Mouse (Mus musculus) CH12.LX (cell line): ENCODE data around the gene Hoxa9. TPM values are rescaled to one million over a fixed set of nuclear protein-coding genes. Genes with fewer than 3 reads are reported as not detected.

Experiments
- DNase-seq: peaks from one replicate; pipeline ENCODE4 v3.0.0-alpha.2; 2013; ENCODE audit errors: extremely low read depth
- H3K27ac ChIP-seq: 2 replicates; pipeline ENCODE4 v1.5.1; 2012; ENCODE audit warnings: low read depth, mild to moderate bottlenecking, control low read depth, moderate library complexity; ENCODE audit not compliant: insufficient read depth
- H3K27me3 ChIP-seq: replicated peaks from 2 replicates; pipeline ENCODE3; 2012; ENCODE audit warnings: inconsistent platforms
- H3K36me3 ChIP-seq, 2 experiments: replicated peaks in 1 of 2; 2 replicates each; pipeline versions ENCODE3 to v1.6.1; 2012; ENCODE audit warnings: inconsistent platforms in 1 of 2, low read length in 1 of 2, mild to moderate bottlenecking in 1 of 2, mixed read lengths in 1 of 2, moderate library complexity in 1 of 2; ENCODE audit not compliant: control insufficient read depth in 1 of 2, insufficient read depth in 1 of 2
- H3K4me1 ChIP-seq, 2 experiments: 2 replicates each; pipeline ENCODE4 v1.6.1; 2012; ENCODE audit warnings: inconsistent platforms in 1 of 2, moderate library complexity in 1 of 2; ENCODE audit not compliant: insufficient read depth in 2 of 2, control insufficient read depth in 1 of 2
- H3K4me2 ChIP-seq: 2 replicates; pipeline ENCODE4 v1.6.1; 2012; ENCODE audit warnings: low read depth, mild to moderate bottlenecking, control low read depth; ENCODE audit not compliant: poor library complexity, insufficient read depth, severe bottlenecking
- H3K4me3 ChIP-seq, 3 experiments: fragments of 150-350 bp in 1 of 3; sonication (generic) in 1 of 3; replicated peaks in 1 of 3; 2 replicates each; pipeline versions ENCODE3 to v1.5.1; 2011 to 2012; ENCODE audit warnings: low read depth in 2 of 3, low read length in 2 of 3, mild to moderate bottlenecking in 2 of 3, moderate library complexity in 2 of 3, control low read depth in 1 of 3, improper control_type of control experiment in 1 of 3, inconsistent platforms in 1 of 3, mixed read lengths in 1 of 3; ENCODE audit not compliant: poor library complexity in 1 of 3
- H3K79me2 ChIP-seq: replicated peaks from 2 replicates; pipeline ENCODE4 v1.6.1; 2012; ENCODE audit warnings: mild to moderate bottlenecking, moderate library complexity; ENCODE audit not compliant: control insufficient read depth, poor library complexity, insufficient read depth, severe bottlenecking; ENCODE audit errors: extremely low read depth
- H3K9ac ChIP-seq: 2 replicates; pipeline ENCODE4 v1.6.1; 2012; ENCODE audit warnings: low read depth, mild to moderate bottlenecking, control low read depth, moderate library complexity; ENCODE audit not compliant: insufficient read depth
- H3K9me3 ChIP-seq: replicated peaks from 2 replicates; pipeline ENCODE3; 2012; ENCODE audit warnings: low read length, inconsistent platforms, mixed read lengths
- BHLHE40 ChIP-seq: IDR thresholded peaks from 2 replicates; pipeline ENCODE4 v1.6.1; 2011; ENCODE audit warnings: mild to moderate bottlenecking, low read depth, low read length, improper control_type of control experiment
- CHD2 ChIP-seq: IDR thresholded peaks from 2 replicates; pipeline ENCODE4 v1.6.1; 2011; ENCODE audit warnings: low read length, improper control_type of control experiment
- CTCF ChIP-seq, 2 experiments: IDR thresholded peaks in 1 of 2; conservative IDR thresholded peaks in 1 of 2; 2 replicates each; pipeline ENCODE4 v1.5.1; 2011 to 2012; ENCODE audit warnings: low read depth in 2 of 2, low read length in 2 of 2, improper control_type of control experiment in 1 of 2, inconsistent platforms in 1 of 2, mild to moderate bottlenecking in 1 of 2, moderate library complexity in 1 of 2
- EP300 ChIP-seq: IDR thresholded peaks from 2 replicates; pipeline ENCODE4 v1.6.1; 2011; ENCODE audit warnings: low read length, improper control_type of control experiment
- ETS1 ChIP-seq: conservative IDR thresholded peaks from 2 replicates; pipeline ENCODE4 v1.6.1; 2012; ENCODE audit warnings: low read depth, mild to moderate bottlenecking, inconsistent platforms, low read length, improper control_type of control experiment, moderate library complexity
- HCFC1 ChIP-seq: IDR thresholded peaks from 2 replicates; pipeline ENCODE4 v1.6.1; 2012; ENCODE audit warnings: low read depth, mild to moderate bottlenecking, inconsistent platforms, low read length, improper control_type of control experiment
- IRF4 ChIP-seq: IDR thresholded peaks from 2 replicates; pipeline ENCODE4 v1.6.1; 2014; ENCODE audit warnings: low read depth, mild to moderate bottlenecking, inconsistent platforms, low read length, improper control_type of control experiment
- JUN ChIP-seq: IDR thresholded peaks from 2 replicates; pipeline ENCODE4 v1.6.1; 2011; ENCODE audit warnings: low read depth, mild to moderate bottlenecking, low read length, improper control_type of control experiment, moderate library complexity; ENCODE audit not compliant: insufficient read depth
- KAT2A ChIP-seq: IDR thresholded peaks from 2 replicates; pipeline ENCODE4 v1.6.1; 2012; ENCODE audit warnings: low read length, improper control_type of control experiment, inconsistent platforms; ENCODE audit not compliant: insufficient replicate concordance
- MAX ChIP-seq: IDR thresholded peaks from 2 replicates; pipeline ENCODE4 v1.6.1; 2011; ENCODE audit warnings: low read length, improper control_type of control experiment
- MAZ ChIP-seq: IDR thresholded peaks from 2 replicates; pipeline ENCODE4 v1.6.1; 2012; ENCODE audit warnings: low read depth, mild to moderate bottlenecking, inconsistent platforms, low read length, improper control_type of control experiment, moderate library complexity
- MEF2A ChIP-seq: IDR thresholded peaks from 2 replicates; pipeline ENCODE4 v1.6.1; 2014; ENCODE audit warnings: low read depth, mild to moderate bottlenecking, inconsistent platforms, low read length, improper control_type of control experiment, borderline replicate concordance
- MXI1 ChIP-seq: IDR thresholded peaks from 2 replicates; pipeline ENCODE4 v1.6.1; 2011; ENCODE audit warnings: mild to moderate bottlenecking, low read depth, low read length, improper control_type of control experiment
- NELFE ChIP-seq: IDR thresholded peaks from 2 replicates; pipeline ENCODE4 v1.6.1; 2011; ENCODE audit warnings: low read depth, low read length, improper control_type of control experiment
- NRF1 ChIP-seq: IDR thresholded peaks from 2 replicates; pipeline ENCODE4 v1.6.1; 2014; ENCODE audit warnings: low read depth, mild to moderate bottlenecking, inconsistent platforms, low read length, improper control_type of control experiment, moderate library complexity
- PAX5 ChIP-seq: IDR thresholded peaks from 2 replicates; pipeline ENCODE4 v1.6.1; 2012; ENCODE audit warnings: low read length, inconsistent platforms, mixed read lengths
- POLR2A ChIP-seq: IDR thresholded peaks from 2 replicates; pipeline ENCODE4 v1.6.1; 2011; ENCODE audit warnings: low read depth, mild to moderate bottlenecking, improper control_type of control experiment, low read length
- POLR2AphosphoS2 ChIP-seq: IDR thresholded peaks from 2 replicates; pipeline ENCODE4 v1.6.1; 2011; ENCODE audit warnings: low read depth, low read length, improper control_type of control experiment
- RCOR1 ChIP-seq: conservative IDR thresholded peaks from 2 replicates; pipeline ENCODE4 v1.6.1; 2012; ENCODE audit warnings: low read depth, mild to moderate bottlenecking, inconsistent platforms, low read length, improper control_type of control experiment
- UBTF ChIP-seq: IDR thresholded peaks from 2 replicates; pipeline ENCODE4 v1.6.1; 2012; ENCODE audit warnings: low read depth, mild to moderate bottlenecking, inconsistent platforms, low read length, improper control_type of control experiment, moderate library complexity
- USF1 ChIP-seq: IDR thresholded peaks from 2 replicates; pipeline ENCODE4 v1.6.1; 2014; ENCODE audit warnings: low read depth, mild to moderate bottlenecking, inconsistent platforms, low read length, improper control_type of control experiment
- ZC3H11A ChIP-seq: IDR thresholded peaks from 2 replicates; pipeline ENCODE4 v1.6.1; 2012; ENCODE audit warnings: low read depth, mild to moderate bottlenecking, inconsistent platforms, low read length, improper control_type of control experiment
- ZNF384 ChIP-seq: IDR thresholded peaks from 2 replicates; pipeline ENCODE4 v1.6.1; 2012; ENCODE audit warnings: low read depth, low read length, improper control_type of control experiment, inconsistent platforms
- dilution Hi-C: fragments of 300-500 bp; cut with MboI; formaldehyde crosslinking; loops from 2 replicates; pipeline ENCODE4 v1.14.3; 2020; ENCODE audit warnings: low sequenced_read_pairs; ENCODE audit not compliant: extremely low pct_unique_long_range_greater_than_20kb, extremely low pct_ligation_motif_present
- in situ Hi-C: fragments of 300-500 bp; cut with MboI; formaldehyde crosslinking; loops from 3 replicates; pipeline ENCODE4 v1.14.3; 2019; ENCODE audit warnings: low sequenced_read_pairs, low pct_ligation_motif_present, low pct_unique_long_range_greater_than_20kb, mixed read lengths
- polyA plus RNA-seq: library from polyadenylated mRNA; unstranded; fragments of >175 nt; gene quantifications from 2 replicates; pipeline ENCODE4 v1.2.1, GENCODE M21; 2012; ENCODE audit warnings: low read depth; ENCODE audit not compliant: insufficient read length
- total RNA-seq, 2 experiments: library from RNA; depleted of rRNA; stranded (reverse); fragments of 300-350 nt in 1 of 2; fragments of >200 nt in 1 of 2; gene quantifications; 2 replicates each; pipeline ENCODE4 v1.2.3; 2012 to 2014

The Hoxa9 gene
- total and polyA plus RNA-seq, 3 experiments: 0.30 to 0.47 (median 0.30) TPM

DNA sequence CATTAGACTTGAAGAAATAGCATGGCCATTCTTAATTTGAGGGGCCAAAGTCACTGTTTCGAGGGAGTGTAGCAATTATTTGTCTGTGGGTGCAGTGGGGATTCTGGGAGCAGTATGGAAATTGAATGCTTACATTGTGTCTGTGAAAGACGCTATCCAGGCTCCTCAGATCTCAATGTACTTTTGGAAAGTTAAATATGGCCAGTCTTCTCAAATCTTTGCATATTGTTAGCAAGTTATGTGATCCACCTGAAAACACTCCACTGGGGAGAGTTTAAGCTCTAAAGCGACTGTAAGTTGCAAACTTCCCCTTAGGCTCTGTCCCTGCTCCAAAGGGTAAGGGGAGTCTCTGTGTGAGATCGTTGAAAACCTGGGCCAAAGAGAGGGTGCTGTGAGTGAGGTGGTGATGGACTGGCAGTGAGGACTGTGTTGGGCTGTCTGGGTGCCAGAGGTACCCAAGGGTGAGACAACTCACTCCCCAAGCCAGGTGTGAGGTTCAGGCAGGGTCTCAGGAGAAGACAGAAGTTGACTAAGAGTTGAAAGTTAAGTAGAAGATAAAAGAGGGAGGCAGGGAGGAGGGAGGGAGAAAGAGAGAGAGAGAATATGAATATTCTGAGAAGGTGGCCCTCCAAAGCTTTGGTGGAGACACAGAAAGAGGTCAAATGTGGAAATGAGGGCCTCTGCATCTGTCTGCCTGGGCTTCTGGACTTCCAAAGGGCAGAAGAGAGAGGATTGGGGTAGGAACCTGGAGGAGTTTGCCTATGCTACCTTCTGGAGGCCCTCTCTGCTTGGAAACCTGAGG lies 23.8 kb downstream of the Hoxa9 start:
- no peak overlapping the region for H3K9ac ChIP-seq
- dilution Hi-C loops: no loop called here
- H3K36me3 ChIP-seq: peaks cover 23 to 51% of the 10 kb centered on the region in 2 experiments
- H3K9me3 ChIP-seq: peaks cover 54% of the 10 kb centered on the region
- in situ Hi-C loops: loop anchor here (25.0 kb wide), 1 partner anchor 195 kb away; the partner anchor contains the start of gene Skap2
- TF ChIP-seq KAT2A (no peak), MAZ (no peak), POLR2A (no peak), PAX5 (no peak), BHLHE40 (no peak), USF1 (no peak), ZC3H11A (no peak), NRF1 (no peak), POLR2AphosphoS2 (no peak), ZNF384 (no peak), MAX (no peak), IRF4 (no peak), CHD2 (no peak), HCFC1 (no peak), CTCF (conservative IDR thresholded peaks at IDR 0.05 in 1 of 2, IDR thresholded peaks at IDR 0.05 in 1 of 2; ENCODE audit: low read depth in 2 of 2, low read length in 2 of 2) (no peak), RCOR1 (no peak)
- peaks cover 2% of the 10 kb centered on the region for H3K27me3 ChIP-seq
- H3K79me2 ChIP-seq: no peaks in the 10 kb centered on the region
- H3K4me3 ChIP-seq: no peak overlapping the region
- peaks cover 2 to 10% of the 10 kb centered on the region in 2 experiments; a peak in 2 of 4 replicates for H3K4me1 ChIP-seq
- no peak overlapping the region for H3K4me2 ChIP-seq
- DNase-seq: no peak
- H3K27ac ChIP-seq: no peak overlapping the region

GRCm38 (mm10) chr6:52205638-52206621 lies 25.0 kb downstream of the Hoxa9 start:
- Histone ChIP-seq H3K9ac (no peak overlapping the region), H3K9me3 (peaks cover 54% of the 10 kb centered on the region), H3K4me2 (no peak overlapping the region), H3K4me1 (peaks cover 0 to 7% of the 10 kb centered on the region in 2 experiments; a peak in 1 of 4 replicates), H3K27ac (no peak overlapping the region), H3K79me2 (no peaks in the 10 kb centered on the region), H3K36me3 (peaks cover 23 to 51% of the 10 kb centered on the region in 2 experiments), H3K4me3 (no peak overlapping the region), H3K27me3 (no peaks in the 10 kb centered on the region)
- in situ Hi-C loops (loop anchor here (25.0 kb wide), 1 partner anchor 194 kb away; the partner anchor contains the start of gene Skap2), dilution Hi-C loops (no loop called here)
- DNase-seq: no peak
- TF ChIP-seq KAT2A (no peak), EP300 (no peak), MXI1 (no peak), MEF2A (no peak), NELFE (no peak), ETS1 (no peak), UBTF (no peak), JUN (no peak), POLR2A (no peak), HCFC1 (no peak), CTCF (conservative IDR thresholded peaks at IDR 0.05 in 1 of 2, IDR thresholded peaks at IDR 0.05 in 1 of 2; ENCODE audit: low read depth in 2 of 2, low read length in 2 of 2) (no peak), NRF1 (no peak), MAX (no peak)
